Mouse (Mus musculus) left cerebral cortex, postnatal 25 days (tissue): ENCODE data around the gene Myd88. TPM values are rescaled to one million over a fixed set of nuclear protein-coding genes. Genes with fewer than 3 reads are reported as not detected.
A peak's percentile ranks its signal among the peaks of the same experiment; 100 is the strongest.
"Not testable (repeated sequence)": the region's sequence is repeated elsewhere in the genome, so short reads cannot be mapped to it uniquely, and the experiment has no call there.

ENCODE experiments used
- DNase-seq, 2 experiments: peaks; one replicate each; pipeline ENCODE4 v3.0.0; 2022; ENCODE audit warnings: low spot score in 2 of 2, mixed read lengths in 1 of 2
- intact Hi-C: fragments of 180-260 bp; cut with DNase I; formaldehyde crosslinking; loops from one replicate; pipeline ENCODE4 v1.15.1; 2025
- total RNA-seq, 2 experiments: library from RNA; stranded (reverse); gene quantifications; 2 replicates each; pipeline ENCODE4 v1.2.3; 2021

Myd88 gene
- 1 to 10 TPM; 5.4 to 7.3 TPM for total RNA-seq

- intact Hi-C loops: loop anchor here (2.0 to 10.0 kb wide), 3 partner anchors 18 to 414 kb away; partner anchors contain the start of genes Ctdspl, Dlec1 and Oxsr1
- peak; percentile 93 to 99 for DNase-seq
Measured at GRCm38 (mm10) chr9:119340909-119341816, at the start of gene Myd88. Gene Myd88, minus strand, starts transcription at chr9:119341411.

- DNase-seq: no peak
Measured at GRCm38 (mm10) chr9:119390214-119390613, 49.0 kb upstream of the Myd88 start.

GRCm38 (mm10) chr9:119388956-119389355 lies 47.7 kb upstream of the Myd88 start:
- intact Hi-C loops: no loop called here
- DNase-seq: no peak

More at GRCm38 (mm10) chr9:119390214-119390613, 49.0 kb upstream of the Myd88 start:
- intact Hi-C loops: no loop called here

GRCm38 (mm10) chr9:119382603-119383002 lies 41.4 kb upstream of the Myd88 start:
- peak; percentile 16 to 46 for DNase-seq
- intact Hi-C loops: no loop called here

- intact Hi-C loops: no loop called here
- DNase-seq: no peak
Measured at GRCm38 (mm10) chr9:119378231-119378630, 37.0 kb upstream of the Myd88 start.

- DNase-seq: no peak
- intact Hi-C loops: no loop called here
Measured at GRCm38 (mm10) chr9:119375556-119375955, 34.3 kb upstream of the Myd88 start.

- no peak for DNase-seq
- intact Hi-C loops: no loop called here
Measured at GRCm38 (mm10) chr9:119375008-119375407, 33.8 kb upstream of the Myd88 start.

GRCm38 (mm10) chr9:119371251-119371650 lies 30.0 kb upstream of the Myd88 start:
- intact Hi-C loops: no loop called here
- DNase-seq: no peak

GRCm38 (mm10) chr9:119370770-119371169 lies 29.6 kb upstream of the Myd88 start:
- DNase-seq, intact Hi-C loops: not testable (repeated sequence)

GRCm38 (mm10) chr9:119368367-119368766 lies 27.2 kb upstream of the Myd88 start:
- no peak for DNase-seq
- intact Hi-C loops: no loop called here

- DNase-seq: peak in 1 of 2 experiments; percentile 43
- intact Hi-C loops: no loop called here
Measured at GRCm38 (mm10) chr9:119365284-119365683, 24.1 kb upstream of the Myd88 start, which contains the start of gene Slc22a14. Gene Slc22a14, minus strand, starts transcription at chr9:119365553.

- DNase-seq: no peak
- intact Hi-C loops: no loop called here
Measured at GRCm38 (mm10) chr9:119363229-119363628, 22.0 kb upstream of the Myd88 start.

GRCm38 (mm10) chr9:119361416-119361815 lies 20.2 kb upstream of the Myd88 start:
- intact Hi-C loops: no loop called here
- no peak for DNase-seq

- intact Hi-C loops: loop anchor here (10.0 kb wide), 1 partner anchor 203 kb away; the partner anchor contains the start of genes Acaa1b and Gm47289
- DNase-seq: no peak
Measured at GRCm38 (mm10) chr9:119358058-119358429, 16.8 kb upstream of the Myd88 start.

GRCm38 (mm10) chr9:119357331-119358057 lies 16.3 kb upstream of the Myd88 start, which contains the start of gene Xylb:
Gene Xylb, plus strand, starts transcription at chr9:119357381.
- intact Hi-C loops: loop anchor here (2.0 to 10.0 kb wide), 4 partner anchors 35 to 203 kb away; partner anchors contain the start of genes Acaa1b, Acvr2b, Gm47289 and Oxsr1
- peak; percentile 87 to 88 for DNase-seq

- intact Hi-C loops: loop anchor here (2.0 to 10.0 kb wide), 4 partner anchors 33 to 201 kb away; partner anchors contain the start of genes Acaa1b, Acvr2b, Gm47289 and Oxsr1
- DNase-seq: peak in 1 of 2 experiments; percentile 62
Measured at GRCm38 (mm10) chr9:119355943-119356342, 14.7 kb upstream of the Myd88 start.

- intact Hi-C loops: loop anchor here (10.0 kb wide), 1 partner anchor 199 kb away; the partner anchor contains the start of genes Acaa1b and Gm47289
Measured at GRCm38 (mm10) chr9:119353926-119354325, 12.7 kb upstream of the Myd88 start.

GRCm38 (mm10) chr9:119352060-119352459 lies 10.8 kb upstream of the Myd88 start:
- intact Hi-C loops: loop anchor here (10.0 kb wide), 1 partner anchor 197 kb away; the partner anchor contains the start of genes Acaa1b and Gm47289
- DNase-seq: peak; percentile 60 to 66

More at GRCm38 (mm10) chr9:119353926-119354325, 12.7 kb upstream of the Myd88 start:
- no peak for DNase-seq

GRCm38 (mm10) chr9:119350947-119351705 lies 9.9 kb upstream of the Myd88 start:
- DNase-seq: no peak
- intact Hi-C loops: loop anchor here (10.0 kb wide), 1 partner anchor 196 kb away; the partner anchor contains the start of genes Acaa1b and Gm47289
